Mouse (Mus musculus) urinary bladder, postnatal 14 days (tissue): ENCODE data around the gene Aldoc.
A peak's percentile ranks its signal among the peaks of the same experiment; 100 is the strongest.
"Not testable (repeated sequence)": the region's sequence is repeated elsewhere in the genome, so short reads cannot be mapped to it uniquely, and the experiment has no call there.

ENCODE experiments used
- DNase-seq: peaks from one replicate; pipeline ENCODE4 v3.0.0; 2021; ENCODE audit warnings: low spot score

The Aldoc gene

GRCm38 (mm10) chr11:78322860-78323259 lies at the start of gene Aldoc:
Aldoc (plus strand) TSS chr11:78322968.
- peak; percentile 85 for DNase-seq

GRCm38 (mm10) chr11:78275596-78275995 lies 47.2 kb upstream of the Aldoc start:
- no peak for DNase-seq

- DNase-seq, result not testable (repeated sequence)
These were observed 46.6 kb upstream of the Aldoc start for GRCm38 (mm10) chr11:78276169-78276568.

GRCm38 (mm10) chr11:78278853-78279252 lies 43.9 kb upstream of the Aldoc start:
- no peak for DNase-seq

GRCm38 (mm10) chr11:78279586-78279985 lies 43.2 kb upstream of the Aldoc start:
- no peak for DNase-seq

GRCm38 (mm10) chr11:78289146-78289763 lies 33.5 kb upstream of the Aldoc start:
- no peak for DNase-seq

GRCm38 (mm10) chr11:78290654-78291053 lies 32.1 kb upstream of the Aldoc start, which contains the start of gene BC030499:
BC030499 (plus strand) TSS chr11:78290841.
- no peak for DNase-seq

- DNase-seq, result no peak
These were observed 28.2 kb upstream of the Aldoc start for GRCm38 (mm10) chr11:78294585-78294984.

- no peak for DNase-seq
These were observed 21.9 kb upstream of the Aldoc start for GRCm38 (mm10) chr11:78300917-78301316.

- peak; percentile 89 for DNase-seq
These were observed 21.2 kb upstream of the Aldoc start, which contains the start of gene Spag5 for GRCm38 (mm10) chr11:78301357-78302084. Spag5 (plus strand) TSS chr11:78301529.

GRCm38 (mm10) chr11:78305272-78305671 lies 17.5 kb upstream of the Aldoc start:
- DNase-seq, result no peak

- DNase-seq, result no peak
These were observed 11.8 kb upstream of the Aldoc start for GRCm38 (mm10) chr11:78310861-78311511.

GRCm38 (mm10) chr11:78313662-78314061 lies 9.1 kb upstream of the Aldoc start:
- DNase-seq, result no peak

- no peak for DNase-seq
These were observed 4.4 kb upstream of the Aldoc start for GRCm38 (mm10) chr11:78318411-78318810.

- no peak for DNase-seq
These were observed 514 bp upstream of the Aldoc start for GRCm38 (mm10) chr11:78322076-78322831.

- DNase-seq, result no peak
These were observed 1.4 kb downstream of the Aldoc start for GRCm38 (mm10) chr11:78324000-78324785.

- DNase-seq, result no peak
These were observed 2.2 kb downstream of the Aldoc start for GRCm38 (mm10) chr11:78324965-78325364.

GRCm38 (mm10) chr11:78327215-78327614 lies 4.4 kb downstream of the Aldoc start:
- no peak for DNase-seq

- peak; percentile 98 for DNase-seq
These were observed 5.1 kb downstream of the Aldoc start, which contains the start of gene Pigs for GRCm38 (mm10) chr11:78327634-78328511. Pigs (plus strand) TSS chr11:78328415.

- DNase-seq, result no peak
These were observed 5.8 kb downstream of the Aldoc start for GRCm38 (mm10) chr11:78328512-78329056.
